Mouse (Mus musculus) megakaryocyte, embryonic 14.5 days (primary cell): Measurements from ENCODE around the gene Zfp276.

Experiments used
- FLI1 ChIP-seq: IDR thresholded peaks from 2 replicates; pipeline ENCODE4 v1.6.1; 2012; ENCODE audit warnings: low read length, inconsistent platforms, mixed read lengths
- GATA1 ChIP-seq: IDR thresholded peaks from 3 replicates; pipeline ENCODE4 v1.6.1; 2012; ENCODE audit warnings: mixed read lengths, low read length, inconsistent platforms, borderline replicate concordance

DNA sequence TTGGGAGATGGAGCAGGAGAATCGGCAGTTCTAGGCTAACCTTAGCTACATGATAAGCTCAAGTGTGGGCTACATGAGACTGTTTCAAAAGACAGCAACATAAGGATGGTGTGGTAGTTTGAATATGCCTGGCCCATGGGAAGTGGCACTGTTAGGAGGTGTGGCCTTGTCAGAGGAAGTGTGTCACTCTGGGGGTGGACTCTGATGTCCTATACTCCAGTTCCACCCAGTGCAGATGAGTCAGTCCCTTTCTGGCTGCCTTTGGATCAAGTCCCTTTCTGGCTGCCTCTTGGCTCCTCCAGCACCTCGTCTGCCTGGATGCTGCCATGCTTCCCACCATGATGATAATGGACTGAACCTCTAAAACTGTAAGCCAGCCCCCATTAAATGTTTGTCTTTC is 38.8 kb downstream of the Zfp276 start:
- no peak for TF ChIP-seq GATA1
- TF ChIP-seq FLI1 = no peak
